Mouse (Mus musculus): ENCODE measurements around the gene Pus3.
A peak's percentile ranks its signal among the peaks of the same experiment; 100 is the strongest.
"Not testable (repeated sequence)": the region's sequence is repeated elsewhere in the genome, so short reads cannot be mapped to it uniquely, and the experiment has no call there.

Gene Pus3

DNA sequence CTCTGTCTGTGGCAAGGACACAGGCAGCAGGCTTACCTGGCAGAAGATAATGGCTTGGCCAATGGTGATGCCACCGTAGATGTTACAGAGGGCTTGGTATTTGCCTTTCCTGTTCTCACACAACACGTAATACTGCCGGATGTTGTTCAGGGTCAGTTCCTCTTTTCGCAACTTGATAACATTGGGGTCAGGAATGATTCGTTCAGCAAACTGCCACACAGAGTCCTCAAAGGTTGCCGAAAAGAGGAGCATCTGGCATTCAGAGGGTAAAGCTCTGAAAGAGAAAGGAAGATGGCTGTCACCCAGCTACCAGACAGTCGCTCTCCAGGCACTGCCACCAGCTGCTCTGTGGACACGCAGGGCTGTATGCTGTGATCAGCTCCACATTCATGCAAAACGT, 11.7 kb upstream of the Pus3 start:
- no peak for DNase-seq

DNA sequence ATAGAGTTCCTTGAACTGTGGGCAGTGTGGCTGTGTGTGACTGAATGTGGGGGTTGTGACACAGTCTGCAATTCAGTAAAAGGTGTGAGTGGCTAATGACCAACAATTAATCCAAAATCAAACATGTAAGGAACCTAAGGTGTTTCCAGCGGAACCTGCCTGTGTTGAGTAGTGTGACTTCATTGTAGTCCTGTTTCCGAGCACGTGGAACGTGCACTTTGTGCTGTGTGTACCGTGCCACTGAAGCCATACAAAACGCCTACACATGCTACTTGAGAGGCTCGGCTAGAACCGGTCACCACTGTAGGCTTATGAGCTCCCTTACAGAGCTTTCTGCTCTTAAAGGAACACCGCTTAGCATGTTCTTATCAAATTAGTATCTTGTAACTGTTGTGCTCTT, 9.9 kb upstream of the Pus3 start:
- no peak for DNase-seq

DNA sequence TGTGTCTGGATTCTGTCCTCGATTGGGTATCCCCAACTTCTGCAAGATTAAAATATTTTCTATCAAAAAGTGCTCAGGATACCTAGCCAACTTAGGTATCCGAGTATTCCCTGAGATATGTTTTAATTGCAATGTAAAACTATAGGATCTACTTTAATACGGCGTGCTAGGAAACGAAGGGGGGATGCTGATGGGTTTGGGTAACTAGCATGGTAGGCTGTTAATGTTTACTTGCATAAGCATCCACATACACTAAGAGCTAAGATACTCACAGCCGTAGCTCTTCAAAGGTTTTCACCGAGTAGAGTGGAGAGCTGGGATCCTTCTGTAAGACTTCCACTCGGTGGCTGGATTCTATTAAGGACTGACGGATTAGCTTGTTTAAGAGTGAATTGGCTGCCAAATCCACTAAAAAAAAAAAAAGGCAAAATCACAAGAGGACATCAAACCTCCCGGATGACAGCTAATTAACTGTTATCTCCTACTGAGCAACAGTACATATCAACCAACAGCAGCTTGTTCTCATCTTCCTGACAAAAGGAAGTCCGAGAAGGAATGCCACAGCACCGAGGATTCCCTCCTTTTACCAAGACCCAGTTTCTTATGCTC, 1.8 kb upstream of the Pus3 start:
- DNase-seq = no peak

DNA sequence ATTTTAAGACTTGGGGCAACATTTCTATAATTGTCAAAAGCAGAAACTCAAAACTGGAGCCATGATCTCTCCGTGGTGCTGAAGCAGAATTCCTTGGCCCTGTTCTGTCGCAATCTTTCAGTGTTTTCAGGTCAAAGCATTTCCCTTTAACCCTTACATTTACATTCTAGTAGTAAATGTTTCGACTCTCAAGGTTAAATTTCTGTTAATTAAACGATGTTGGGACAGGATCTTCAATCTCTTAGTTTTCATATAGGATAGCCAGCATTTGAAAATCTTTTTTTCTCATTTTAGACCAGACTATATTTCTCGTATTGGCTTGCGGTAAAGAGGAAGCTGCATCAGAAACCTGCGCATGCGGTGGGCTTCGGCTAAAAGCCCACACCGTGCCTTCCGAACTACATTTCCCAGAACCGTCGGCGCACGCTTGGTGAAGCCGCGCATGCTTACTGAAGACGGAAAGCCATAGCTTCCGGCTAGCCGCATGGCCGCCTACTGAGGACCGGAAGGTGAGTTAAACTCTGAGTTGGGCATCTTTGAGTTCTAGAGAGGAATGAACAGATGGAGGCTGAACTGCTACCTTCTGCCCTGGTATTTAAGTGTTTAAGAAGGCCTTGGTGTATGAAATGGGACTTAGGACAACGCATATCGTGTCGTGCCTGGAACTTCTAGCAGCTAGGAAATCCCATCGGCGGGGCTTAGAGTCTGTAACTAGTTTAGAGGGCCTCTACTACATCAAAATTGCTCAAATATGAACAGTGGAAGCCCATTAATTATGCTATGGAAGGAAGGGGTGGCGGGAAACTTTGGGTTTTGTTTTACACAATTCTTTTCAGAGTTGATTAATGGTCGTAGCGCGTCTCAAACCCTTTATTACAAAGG, 855 bp downstream of the Pus3 start:
- DNase-seq = peak; percentile 88

DNA sequence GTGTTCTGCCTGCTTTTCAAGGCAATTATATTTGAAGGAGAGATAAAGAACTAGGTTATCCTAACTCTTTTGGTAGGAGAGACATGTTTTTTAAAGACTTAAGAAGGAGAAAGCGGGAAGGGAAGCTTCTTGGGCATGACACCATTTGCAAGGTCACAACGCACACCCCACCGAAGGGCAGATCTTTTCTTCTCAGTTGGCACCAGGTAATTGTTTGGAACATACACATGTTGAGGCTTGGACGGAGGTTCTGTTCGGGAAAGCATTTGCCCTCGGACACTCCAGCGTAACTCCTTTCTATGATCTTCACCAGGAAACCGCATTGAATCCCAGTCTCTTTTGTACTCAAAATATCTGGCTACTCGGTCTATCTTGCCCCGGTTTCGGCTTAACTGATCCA, 2.7 kb downstream of the Pus3 start:
- peak; percentile 32 for DNase-seq

DNA sequence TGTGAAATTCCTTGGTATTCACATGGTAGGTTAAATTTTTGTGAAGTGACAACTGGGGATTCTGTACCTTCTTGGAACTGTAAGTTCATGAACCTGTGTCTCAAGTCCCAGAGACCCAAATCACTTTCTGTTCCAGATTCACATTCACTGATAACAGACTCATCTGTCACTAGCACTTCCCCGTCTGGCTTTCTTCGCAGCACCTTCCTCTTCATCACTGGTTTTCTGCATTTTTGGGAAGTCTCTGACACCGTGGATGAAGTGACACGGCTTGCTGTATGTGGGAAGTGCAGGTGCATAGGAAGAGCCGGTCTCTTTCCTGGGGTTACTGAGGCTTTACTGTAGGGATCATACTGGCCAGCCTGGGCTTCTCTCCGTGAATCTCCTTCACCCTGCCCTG, 3.2 kb downstream of the Pus3 start:
- DNase-seq = no peak

DNA sequence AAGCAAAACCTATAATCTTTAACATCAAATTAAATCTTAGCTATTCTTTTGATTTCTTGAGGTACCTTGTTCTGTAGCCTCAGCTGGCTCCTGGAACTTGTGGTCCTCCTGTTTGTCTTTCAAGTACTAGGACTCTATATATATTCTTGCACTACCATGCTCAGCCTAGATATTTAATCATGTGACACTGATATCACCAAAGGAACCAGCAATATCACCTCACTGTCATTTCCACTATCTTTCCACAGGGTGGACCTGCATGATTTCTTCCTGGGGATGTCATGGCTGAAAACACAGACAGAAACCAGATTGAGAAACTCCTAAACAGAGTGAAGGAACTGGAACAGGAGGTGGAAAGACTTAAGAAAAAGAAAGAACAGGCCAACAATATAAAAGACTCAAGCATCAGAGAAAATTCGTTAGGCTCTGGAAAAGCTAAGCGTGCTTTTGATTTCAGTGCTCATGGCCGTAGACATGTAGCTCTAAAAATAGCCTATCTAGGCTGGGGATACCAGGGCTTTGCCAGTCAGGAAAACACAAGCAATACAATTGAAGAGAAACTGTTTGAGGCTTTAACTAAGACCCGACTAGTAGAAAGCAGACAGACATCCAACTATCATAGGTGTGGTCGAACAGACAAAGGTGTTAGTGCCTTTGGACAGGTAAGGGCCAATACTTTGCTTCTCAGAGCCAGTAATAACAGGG, 6.3 kb downstream of the Pus3 start:
- DNase-seq = no peak

DNA sequence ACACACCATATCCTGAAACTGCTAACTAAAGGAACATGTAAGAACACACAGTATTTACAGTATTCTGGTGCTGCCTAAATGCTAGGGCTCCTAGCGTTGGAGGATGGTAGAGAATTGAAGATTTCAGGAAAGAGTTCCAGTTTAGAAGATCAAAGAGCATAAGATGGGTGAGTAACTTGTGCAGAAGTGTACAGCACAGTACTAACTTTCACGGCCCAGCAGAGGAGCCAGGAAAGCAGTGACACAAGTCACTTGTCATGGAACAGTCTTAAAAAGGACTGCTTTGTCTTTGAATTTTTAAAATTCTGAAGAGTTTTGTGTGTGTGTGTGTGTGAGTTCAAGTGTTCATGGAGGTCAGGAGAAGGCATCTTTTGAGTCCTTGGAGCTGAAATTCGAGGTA, 9.6 kb downstream of the Pus3 start:
- DNase-seq = no peak

DNA sequence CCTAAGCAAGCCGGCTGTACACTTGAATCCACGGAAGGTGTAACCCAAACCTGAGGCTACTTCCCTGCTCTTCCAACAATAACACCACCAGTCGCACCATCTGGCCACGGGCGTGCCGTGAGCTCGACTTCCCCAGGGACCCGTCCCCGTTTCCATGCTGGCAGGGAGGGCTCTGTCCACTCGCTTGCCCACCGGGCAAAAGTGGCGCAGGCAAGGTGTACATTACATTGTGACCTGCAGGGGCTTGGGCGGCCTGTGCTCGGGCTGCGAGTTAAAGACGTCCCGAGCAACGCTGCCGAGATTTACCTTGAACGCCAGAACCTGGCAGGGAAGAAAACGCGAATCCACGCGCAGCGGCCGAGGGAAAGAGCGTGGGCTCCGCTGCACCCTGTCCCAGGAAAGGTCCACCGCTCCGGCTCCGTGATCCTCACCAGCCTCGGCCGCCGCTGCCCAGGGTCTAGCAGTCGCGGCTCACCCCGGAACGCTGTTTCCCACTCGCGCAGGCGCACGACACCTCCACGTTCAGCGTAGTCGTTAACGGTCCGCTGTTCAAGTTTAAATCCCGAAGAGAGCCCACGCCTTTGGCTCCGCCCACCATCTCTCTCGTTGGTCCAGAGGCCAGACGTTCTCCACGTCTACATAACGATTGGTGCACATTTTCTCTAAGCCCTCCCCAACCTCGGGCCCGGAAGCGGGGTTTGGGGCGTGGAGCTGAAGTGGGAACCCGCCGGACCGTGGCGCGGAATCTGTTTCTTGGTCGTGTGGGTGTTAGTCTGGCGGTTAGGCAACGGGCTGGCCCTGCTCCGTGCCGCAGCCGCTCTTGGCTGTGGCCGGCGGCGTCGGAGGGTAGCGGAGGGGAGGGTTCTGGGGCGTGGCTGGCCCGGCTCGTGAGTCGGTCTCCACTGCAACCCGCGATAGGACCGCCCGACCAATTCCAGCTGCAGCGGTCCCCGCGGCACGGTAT, 11.5 kb downstream of the Pus3 start, which contains the start of the genes Pate2 and Hyls1:
TSS of gene Pate2 (plus strand) at position 714 of the 964 bp plus-strand sequence.
TSS of gene Hyls1 (minus strand) at position 828 of the 964 bp plus-strand sequence.
- peak; percentile 95 for DNase-seq

DNA sequence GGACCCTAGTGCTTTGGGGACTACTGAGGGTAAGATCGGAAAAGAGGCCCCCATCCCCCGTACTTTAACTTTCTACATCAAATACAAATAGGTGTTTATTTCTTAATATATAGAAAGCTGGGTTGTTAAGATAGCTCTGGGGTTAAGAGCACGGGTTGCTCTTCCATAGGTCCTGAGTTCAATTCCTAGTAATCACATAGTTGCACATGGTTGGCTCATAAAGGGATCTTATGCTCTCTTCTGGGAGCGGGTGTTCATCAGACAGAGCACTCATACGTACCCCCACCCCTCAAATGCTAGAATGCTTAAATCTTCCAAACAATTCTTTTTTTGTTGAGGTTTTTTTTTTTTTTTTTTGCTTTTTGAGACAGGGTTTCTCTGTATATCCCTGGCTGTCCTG, 12.3 kb downstream of the Pus3 start:
- DNase-seq = no peak

DNA sequence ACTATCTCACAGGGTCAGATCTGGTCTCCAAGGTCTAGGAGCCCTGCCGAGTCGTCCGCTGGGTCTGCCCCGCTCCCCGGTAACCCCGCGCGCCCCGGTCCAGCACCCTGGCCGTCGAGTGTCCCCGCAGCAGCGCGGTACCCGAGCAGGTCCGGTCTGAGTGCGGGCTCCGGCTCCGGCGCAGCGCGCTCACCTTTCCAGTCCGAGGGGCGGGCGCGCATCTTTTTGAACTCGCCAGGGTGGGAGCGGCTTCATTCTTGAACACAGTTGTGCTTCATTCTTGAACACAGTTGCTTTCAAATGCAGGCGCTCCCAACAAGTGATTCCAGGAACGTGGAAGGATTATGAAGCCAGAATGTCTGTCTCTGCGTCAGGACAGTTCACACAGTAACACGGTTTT, 16.0 kb downstream of the Pus3 start:
- DNase-seq = no peak

DNA sequence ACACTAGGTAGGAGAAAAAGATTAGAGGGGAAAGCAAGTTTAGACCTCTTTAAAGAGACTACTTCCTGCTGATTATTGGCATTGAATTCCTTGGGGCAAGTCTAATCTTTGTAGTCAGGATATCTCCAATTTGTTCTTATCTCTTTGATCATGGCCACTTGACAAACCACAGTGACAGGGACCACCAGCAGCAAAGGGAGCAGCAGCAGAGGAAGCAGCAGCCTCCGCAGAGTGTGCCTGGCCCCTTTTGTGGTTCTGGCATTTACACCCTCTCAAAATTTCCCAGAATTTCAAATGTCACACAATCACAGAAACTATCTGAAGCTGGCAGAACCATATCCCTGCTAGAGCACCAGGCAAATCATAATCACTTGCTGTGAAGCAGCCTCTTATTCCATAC, 29.3 kb downstream of the Pus3 start:
- no peak for DNase-seq

DNA sequence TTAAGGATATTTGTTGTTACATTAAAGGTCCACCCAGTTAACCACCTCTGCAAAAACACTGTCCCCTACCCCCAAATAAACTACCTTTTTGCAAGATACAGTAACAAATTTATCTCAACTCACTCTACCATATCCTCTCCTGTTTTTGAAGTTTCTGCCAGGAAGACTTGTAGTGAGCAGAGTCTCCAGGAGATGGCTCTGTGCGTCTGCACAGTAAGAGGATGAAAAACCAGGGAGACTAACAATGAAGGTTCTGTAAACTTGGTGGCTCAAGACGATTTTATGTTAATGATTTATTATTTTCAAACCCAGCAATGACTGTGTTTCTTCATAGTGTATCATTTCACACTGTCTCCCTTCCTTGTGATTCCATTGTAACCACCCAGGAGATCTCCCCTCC, 34.5 kb downstream of the Pus3 start:
- DNase-seq = no peak

DNA sequence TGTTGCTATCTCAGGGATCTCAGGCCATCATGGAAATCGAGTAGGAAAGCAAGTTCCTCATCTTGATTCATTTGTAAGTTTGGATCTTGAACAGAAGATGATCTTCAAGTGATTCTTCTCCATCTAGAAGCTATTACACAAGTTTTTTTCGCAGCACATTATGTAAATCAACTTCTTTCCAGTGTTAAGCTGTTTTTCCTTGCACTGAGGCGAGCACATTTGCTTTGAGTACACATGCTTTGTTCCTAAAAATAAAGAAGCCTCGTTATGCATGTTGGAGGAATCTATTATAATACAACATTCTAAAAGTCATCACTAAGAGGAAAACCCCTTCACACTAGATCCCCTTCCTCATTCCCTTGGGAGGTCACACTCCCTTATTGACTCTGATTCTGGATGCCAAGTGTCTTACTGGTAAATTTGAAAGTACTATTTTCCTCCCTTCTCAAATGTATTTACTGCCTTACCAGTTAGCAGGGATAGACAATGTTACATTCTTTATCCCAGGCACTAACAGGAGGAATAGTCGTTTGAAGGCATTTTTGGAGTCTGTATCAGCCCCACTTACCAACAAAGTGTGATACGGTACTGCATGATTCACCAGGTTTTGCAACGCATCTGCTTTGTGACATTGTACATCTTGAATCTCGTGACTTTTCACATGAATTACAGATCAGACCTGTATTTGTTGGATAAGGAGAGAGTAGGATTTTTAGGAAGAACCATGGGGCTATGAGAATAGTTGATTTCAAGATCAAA, 49.4 kb downstream of the Pus3 start:
- DNase-seq = no peak

DNA sequence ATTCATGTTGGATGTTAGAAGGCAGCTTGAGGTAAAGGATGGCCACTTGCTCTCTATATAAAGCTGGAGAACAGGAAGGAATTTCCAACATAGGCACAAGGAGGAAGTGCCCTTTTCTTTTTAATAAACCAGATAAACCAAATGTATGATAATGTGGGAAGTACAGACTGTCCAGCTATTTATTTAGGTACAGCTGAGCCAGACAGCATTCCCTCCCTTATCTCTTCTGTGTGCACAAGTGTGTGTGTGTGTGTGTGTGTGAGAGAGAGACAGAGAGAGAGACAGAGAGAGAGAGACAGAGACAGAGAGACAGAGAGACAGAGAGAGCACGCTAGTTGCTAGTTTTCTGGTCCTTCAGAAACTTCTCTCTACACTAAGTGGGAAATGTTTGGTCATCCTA, 53.4 kb downstream of the Pus3 start, which contains the start of gene Pate4:
TSS of gene Pate4 (minus strand) at position 101 of the 400 bp plus-strand sequence.
- no peak for DNase-seq

DNA sequence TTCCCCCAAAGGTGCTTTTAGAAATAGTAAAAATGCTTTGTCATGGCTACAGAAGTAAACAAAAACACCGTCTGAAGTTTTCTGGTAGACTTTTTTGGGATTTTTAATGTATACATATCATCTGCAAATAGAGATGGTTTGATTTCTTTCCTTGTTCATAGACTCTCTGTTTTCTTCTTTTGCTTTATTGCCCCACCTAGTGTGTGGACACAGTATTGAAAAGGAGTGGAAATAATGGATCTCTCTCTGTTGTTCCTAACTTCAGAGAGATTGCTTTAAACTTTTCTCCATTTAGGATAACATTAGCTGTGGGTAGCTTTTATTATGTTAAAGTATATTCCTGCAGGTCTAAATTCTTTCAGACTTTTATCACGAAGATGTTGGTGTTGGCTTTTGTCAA, 55.6 kb downstream of the Pus3 start:
- no peak for DNase-seq

DNA sequence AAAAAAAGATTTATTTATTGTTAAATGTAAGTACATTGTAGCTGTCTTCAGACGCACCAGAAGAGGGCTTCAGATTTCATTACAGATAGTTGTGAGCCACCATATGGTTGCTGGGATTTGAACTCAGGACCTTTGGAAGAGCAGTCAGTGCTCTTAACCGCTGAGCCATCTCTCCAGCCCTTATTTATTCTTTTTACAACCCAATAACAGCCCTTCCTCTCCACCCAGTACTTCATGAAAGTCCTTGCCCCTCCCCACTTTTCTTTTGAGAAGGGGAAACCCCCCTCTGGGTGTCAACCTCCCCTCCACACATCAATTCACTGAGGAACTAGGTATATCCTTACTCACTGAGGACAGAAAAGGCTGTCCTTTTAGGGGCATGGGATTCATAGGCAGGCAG, 58.4 kb downstream of the Pus3 start:
- not testable (repeated sequence) for DNase-seq
